Comparison of ENCODE assay signal across 21 mouse cellular contexts in genomic region chr14:88595376-88595775, GRCm38 (mm10).
"Had no signal": no experiment of that assay in that cellular context is flagged by ENCODE, and none has a peak within 500 bp of the region (broad histone marks: within the 10 kb centered on the region; RNA-seq: fewer than 3 reads in every experiment).

No protein-coding gene starts in this region.

- DNase-seq: heart, postnatal 10 days; heart, postnatal 14 days; heart, postnatal 36 days; kidney, adult 11 months; kidney, adult 18-20 months; kidney, adult 2 months; kidney, adult 8-10 months; kidney, adult 9 months; kidney, postnatal 10 days; kidney, postnatal 14 days; kidney, postnatal 25 days; kidney, postnatal 36 days; kidney, postnatal 4 days; layer of hippocampus, adult 9-11 months; layer of hippocampus, postnatal 36 days had no signal

- ATAC-seq: hindbrain, embryonic 16.5 days; hindbrain, postnatal 0 days; inflammation-experienced regulatory T-cells, adult 6 months; intestine, embryonic 15.5 days; intestine, embryonic 16.5 days; intestine, postnatal 0 days had no signal
